In the genomic region with DNA sequence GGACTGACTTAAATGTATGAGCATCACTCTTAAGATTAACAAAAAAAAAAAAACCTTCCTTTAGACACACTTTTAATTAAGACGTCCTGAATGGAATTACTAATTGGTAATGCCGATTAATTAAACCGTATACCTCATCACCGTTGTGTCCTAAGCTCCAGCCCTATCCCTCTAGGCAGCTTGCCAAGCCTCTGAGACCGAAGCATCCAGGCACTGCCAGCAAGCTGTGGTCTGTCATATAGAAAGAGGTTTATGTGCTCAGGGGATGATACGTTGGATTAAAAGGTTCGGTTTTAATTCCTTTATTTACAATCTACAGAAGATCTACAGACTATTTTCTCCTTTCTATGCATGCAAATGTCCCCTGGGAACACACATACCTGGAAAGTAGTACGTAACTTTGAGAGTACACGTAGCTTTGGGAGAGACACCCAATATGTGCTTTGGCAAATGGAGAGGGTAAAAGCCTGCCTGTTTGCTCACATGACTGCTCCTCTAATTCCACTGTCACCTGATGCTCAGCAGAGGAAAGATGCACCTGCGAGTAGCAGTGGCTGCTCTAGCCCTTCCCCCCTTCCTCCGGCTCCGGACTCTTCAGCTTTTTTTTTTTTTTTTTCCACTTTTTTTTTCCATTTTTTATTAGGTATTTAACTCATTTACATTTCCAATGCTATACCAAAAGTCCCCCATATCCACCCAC, we compare ENCODE assay signal across 20 mouse cellular contexts.
A peak's percentile ranks its signal among the peaks of the same experiment; 100 is the strongest.
DNase-seq lines count a peak whose midpoint lies in the region; ATAC-seq lines count a peak whose summit lies in the region.
"Had no signal": no experiment of that assay in that cellular context is flagged by ENCODE, and none has a peak within 500 bp of the region (broad histone marks: within the 10 kb centered on the region; RNA-seq: fewer than 3 reads in every experiment).

No protein-coding gene starts in this region.

- H3K4me3 ChIP-seq in forebrain, embryonic 12.5 days (replicated peaks) = no peak overlapping the region
- H3K4me3 ChIP-seq in forebrain, embryonic 10.5 days = no peak overlapping the region
- no peak overlapping the region for H3K4me3 ChIP-seq in midbrain, embryonic 13.5 days (replicated peaks)
- no peak overlapping the region for H3K4me3 ChIP-seq in midbrain, embryonic 11.5 days (ENCODE audit: low read depth, low read length)
- H3K4me3 ChIP-seq in forebrain, embryonic 14.5 days (ENCODE audit: low read depth, low read length) = no peak overlapping the region
- H3K4me3 ChIP-seq in midbrain, embryonic 15.5 days = no peak overlapping the region
- H3K4me3 ChIP-seq: erythroblast, embryonic 14.5 days; heart, embryonic 13.5 days; limb, embryonic 10.5 days had no signal

- H3K9ac ChIP-seq in forebrain, embryonic 12.5 days = no peak overlapping the region
- no peak overlapping the region for H3K9ac ChIP-seq in midbrain, embryonic 13.5 days (replicated peaks)
- H3K9ac ChIP-seq in midbrain, embryonic 11.5 days (ENCODE audit: low read length) = no peak overlapping the region
- H3K9ac ChIP-seq in forebrain, embryonic 14.5 days (ENCODE audit: low read length) = no peak overlapping the region
- H3K9ac ChIP-seq in midbrain, embryonic 15.5 days = no peak overlapping the region
- H3K9ac ChIP-seq: heart, embryonic 13.5 days; liver, postnatal 0 days had no signal

- no peak for DNase-seq in forebrain, embryonic 10.5 days (ENCODE audit: extremely low spot score, low spot score)
- DNase-seq in midbrain, embryonic 11.5 days (ENCODE audit: low spot score, missing footprints) = no peak
- DNase-seq in forebrain, embryonic 14.5 days (ENCODE audit: low spot score) = peak; percentile 87
- no peak for DNase-seq in gastrocnemius, postnatal 4 days (ENCODE audit: low spot score in 2 of 2)
- DNase-seq: adrenal gland, adult 2 months; gastrocnemius, postnatal 10 days; heart, adult 18-20 months; kidney, adult 8-10 months; kidney, postnatal 14 days; liver, postnatal 0 days; lung, postnatal 14 days; right cerebral cortex, postnatal 14 days; spleen, adult 18-20 months; thymus, postnatal 4 days had no signal

- 54% methylated on average over 12 of the region's 12 CpGs for WGBS in forebrain, embryonic 12.5 days
- WGBS in forebrain, embryonic 10.5 days = 83% methylated on average over 12 of the region's 12 CpGs
- 73% methylated on average over 12 of the region's 12 CpGs for WGBS in midbrain, embryonic 13.5 days
- 86% methylated on average over 12 of the region's 12 CpGs for WGBS in midbrain, embryonic 11.5 days
- 20% methylated on average over 12 of the region's 12 CpGs for WGBS in forebrain, embryonic 14.5 days
- WGBS in midbrain, embryonic 15.5 days = 56% methylated on average over 12 of the region's 12 CpGs

- peak overlapping the region; percentile 4; the same call in 1 of the 2 replicates for H3K4me2 ChIP-seq in forebrain, embryonic 12.5 days
- no peak overlapping the region for H3K4me2 ChIP-seq in midbrain, embryonic 13.5 days (replicated peaks)
- H3K4me2 ChIP-seq in midbrain, embryonic 11.5 days = no peak overlapping the region
- H3K4me2 ChIP-seq in forebrain, embryonic 14.5 days (ENCODE audit: low read length) = 0 out of 2 replicates have a peak overlapping the region, but pooled peaks have one; percentile 1
- no peak overlapping the region for H3K4me2 ChIP-seq in midbrain, embryonic 15.5 days
- H3K4me2 ChIP-seq: heart, embryonic 13.5 days had no signal

- peak overlapping the region; percentile 68; the same call in 1 of the 2 replicates for H3K27ac ChIP-seq in forebrain, embryonic 12.5 days
- no peak overlapping the region for H3K27ac ChIP-seq in forebrain, embryonic 10.5 days
- no peak overlapping the region for H3K27ac ChIP-seq in midbrain, embryonic 13.5 days
- no peak overlapping the region for H3K27ac ChIP-seq in midbrain, embryonic 11.5 days (ENCODE audit: low read depth, low read length)
- no peak overlapping the region for H3K27ac ChIP-seq in forebrain, embryonic 14.5 days (ENCODE audit: low read depth, low read length)
- no peak overlapping the region for H3K27ac ChIP-seq in midbrain, embryonic 15.5 days
- H3K27ac ChIP-seq: heart, embryonic 13.5 days; limb, embryonic 10.5 days had no signal

- no peaks in the 10 kb centered on the region for H3K27me3 ChIP-seq in forebrain, embryonic 12.5 days
- no peaks in the 10 kb centered on the region for H3K27me3 ChIP-seq in forebrain, embryonic 10.5 days (ENCODE audit: poor library complexity, severe bottlenecking)
- H3K27me3 ChIP-seq in midbrain, embryonic 13.5 days = no peaks in the 10 kb centered on the region
- H3K27me3 ChIP-seq in midbrain, embryonic 11.5 days (ENCODE audit: control insufficient read depth, insufficient read depth, low read length) = no peaks in the 10 kb centered on the region
- H3K27me3 ChIP-seq in forebrain, embryonic 14.5 days (replicated peaks; ENCODE audit: control insufficient read depth, insufficient read depth, low read length) = no peaks in the 10 kb centered on the region
- H3K27me3 ChIP-seq in midbrain, embryonic 15.5 days (replicated peaks) = no peaks in the 10 kb centered on the region
- H3K27me3 ChIP-seq: heart, embryonic 13.5 days had no signal

- no peaks in the 10 kb centered on the region for H3K9me3 ChIP-seq in forebrain, embryonic 12.5 days
- H3K9me3 ChIP-seq in forebrain, embryonic 10.5 days = no peaks in the 10 kb centered on the region
- no peaks in the 10 kb centered on the region for H3K9me3 ChIP-seq in midbrain, embryonic 13.5 days
- H3K9me3 ChIP-seq in midbrain, embryonic 11.5 days (ENCODE audit: control insufficient read depth, low read length) = no peaks in the 10 kb centered on the region
- H3K9me3 ChIP-seq in forebrain, embryonic 14.5 days (replicated peaks; ENCODE audit: control insufficient read depth, low read length) = no peaks in the 10 kb centered on the region
- H3K9me3 ChIP-seq in midbrain, embryonic 15.5 days = no peaks in the 10 kb centered on the region
- H3K9me3 ChIP-seq: heart, embryonic 13.5 days; limb, embryonic 10.5 days had no signal

- ATAC-seq in forebrain, embryonic 12.5 days (ENCODE audit: low FRiP score) = peak; percentile 94
- peak; percentile 87 for ATAC-seq in midbrain, embryonic 13.5 days
- ATAC-seq in midbrain, embryonic 11.5 days (ENCODE audit: low FRiP score) = no peak
- peak; percentile 92 for ATAC-seq in forebrain, embryonic 14.5 days
- peak; percentile 70; the same call in 1 of the 2 replicates for ATAC-seq in midbrain, embryonic 15.5 days (replicated peaks)
- ATAC-seq: liver, postnatal 0 days had no signal

- H3K4me1 ChIP-seq in forebrain, embryonic 12.5 days = peaks cover 4% of the 10 kb centered on the region; the same call in 1 of the 2 replicates
- H3K4me1 ChIP-seq in forebrain, embryonic 10.5 days = peaks cover 16% of the 10 kb centered on the region
- H3K4me1 ChIP-seq in midbrain, embryonic 13.5 days (replicated peaks) = no peaks in the 10 kb centered on the region
- H3K4me1 ChIP-seq in midbrain, embryonic 11.5 days (ENCODE audit: control insufficient read depth, insufficient read depth, low read length) = no peaks in the 10 kb centered on the region
- H3K4me1 ChIP-seq in forebrain, embryonic 14.5 days (ENCODE audit: control insufficient read depth, insufficient read depth, low read length) = peaks cover 3% of the 10 kb centered on the region; the same call in 1 of the 2 replicates
- 0 out of 2 replicates have a peak, but pooled peaks cover 4% of the 10 kb centered on the region for H3K4me1 ChIP-seq in midbrain, embryonic 15.5 days

- no peaks in the 10 kb centered on the region for H3K36me3 ChIP-seq in forebrain, embryonic 12.5 days (replicated peaks)
- no peaks in the 10 kb centered on the region for H3K36me3 ChIP-seq in forebrain, embryonic 10.5 days (replicated peaks)
- no peaks in the 10 kb centered on the region for H3K36me3 ChIP-seq in midbrain, embryonic 13.5 days
- no peaks in the 10 kb centered on the region for H3K36me3 ChIP-seq in midbrain, embryonic 11.5 days (ENCODE audit: control insufficient read depth, insufficient read depth, low read length)
- no peaks in the 10 kb centered on the region for H3K36me3 ChIP-seq in forebrain, embryonic 14.5 days (ENCODE audit: control insufficient read depth, insufficient read depth, low read length)
- H3K36me3 ChIP-seq in midbrain, embryonic 15.5 days (replicated peaks) = no peaks in the 10 kb centered on the region
- H3K36me3 ChIP-seq: heart, embryonic 13.5 days; limb, embryonic 10.5 days had no signal

Comparison
In these comparisons a context has a peak if more than half of its experiments do, and no peak if none do; other contexts are left out.
1. H3K4me2 ChIP-seq: peak in forebrain, embryonic 12.5 days (single experiment) and forebrain, embryonic 14.5 days (single experiment); none in midbrain, embryonic 13.5 days (single experiment), midbrain, embryonic 11.5 days (single experiment) and midbrain, embryonic 15.5 days (single experiment).